27 mouse cellular contexts compared by ENCODE assay signal in genomic region chr1:44398066-44398465, GRCm38 (mm10).
"Had no signal": no experiment of that assay in that cellular context is flagged by ENCODE, and none has a peak within 500 bp of the region (broad histone marks: within the 10 kb centered on the region; RNA-seq: fewer than 3 reads in every experiment).

No protein-coding gene starts in this region.

- H3K9ac ChIP-seq: heart, embryonic 12.5 days; hindbrain, embryonic 12.5 days; hindbrain, embryonic 14.5 days; intestine, embryonic 15.5 days; limb, embryonic 13.5 days; limb, embryonic 15.5 days; liver, embryonic 12.5 days; liver, embryonic 14.5 days had no signal

- H3K4me1 ChIP-seq: heart, embryonic 10.5 days; heart, embryonic 12.5 days; hindbrain, embryonic 10.5 days; hindbrain, embryonic 12.5 days; intestine, embryonic 15.5 days; limb, embryonic 15.5 days; liver, embryonic 12.5 days had no signal

- H3K4me2 ChIP-seq: heart, embryonic 12.5 days; hindbrain, embryonic 12.5 days; hindbrain, embryonic 14.5 days; intestine, embryonic 15.5 days; limb, embryonic 13.5 days; limb, embryonic 15.5 days; liver, embryonic 12.5 days had no signal

- H3K4me3 ChIP-seq: gastrocnemius, adult 2 months; heart, embryonic 10.5 days; heart, embryonic 12.5 days; hindbrain, embryonic 10.5 days; hindbrain, embryonic 12.5 days; intestine, embryonic 15.5 days; layer of hippocampus, adult 2 months; limb, embryonic 13.5 days; limb, embryonic 15.5 days; liver, embryonic 12.5 days had no signal

- H3K27me3 ChIP-seq: heart, embryonic 12.5 days; hindbrain, embryonic 12.5 days; intestine, embryonic 15.5 days; limb, embryonic 13.5 days; limb, embryonic 15.5 days; liver, embryonic 12.5 days had no signal

- ATAC-seq: hindbrain, embryonic 16.5 days; inflammation-experienced regulatory T-cells, adult 6 months; intestine, embryonic 15.5 days; intestine, postnatal 0 days; liver, embryonic 12.5 days had no signal

- H3K9me3 ChIP-seq: heart, embryonic 10.5 days; hindbrain, embryonic 10.5 days; hindbrain, embryonic 12.5 days; intestine, embryonic 15.5 days; limb, embryonic 13.5 days; limb, embryonic 15.5 days; liver, embryonic 12.5 days had no signal

- H3K36me3 ChIP-seq: heart, embryonic 10.5 days; heart, embryonic 12.5 days; hindbrain, embryonic 10.5 days; hindbrain, embryonic 12.5 days; intestine, embryonic 15.5 days; limb, embryonic 13.5 days; limb, embryonic 15.5 days; liver, embryonic 12.5 days had no signal

- H3K27ac ChIP-seq: gastrocnemius, adult 2 months; heart, embryonic 10.5 days; hindbrain, embryonic 10.5 days; hindbrain, embryonic 12.5 days; hindbrain, embryonic 14.5 days; intestine, embryonic 15.5 days; layer of hippocampus, adult 2 months; limb, embryonic 13.5 days; limb, embryonic 15.5 days; liver, embryonic 12.5 days; liver, embryonic 14.5 days had no signal

- DNase-seq: gastrocnemius, adult 2 months; gastrocnemius, postnatal 10 days; gastrocnemius, postnatal 25 days; heart, adult 18-20 months; heart, postnatal 10 days; heart, postnatal 4 days; kidney, adult 18-20 months; kidney, adult 8-10 months; kidney, postnatal 10 days; kidney, postnatal 25 days; kidney, postnatal 4 days; layer of hippocampus, postnatal 36 days; left cerebral cortex, postnatal 4 days had no signal
